Mouse (Mus musculus) cerebellum, adult 11 months (tissue): ENCODE data around the gene Hoxb2.

Source experiments
- DNase-seq: peaks from one replicate; pipeline ENCODE4 v3.0.0; 2022

Hoxb2 gene

DNA sequence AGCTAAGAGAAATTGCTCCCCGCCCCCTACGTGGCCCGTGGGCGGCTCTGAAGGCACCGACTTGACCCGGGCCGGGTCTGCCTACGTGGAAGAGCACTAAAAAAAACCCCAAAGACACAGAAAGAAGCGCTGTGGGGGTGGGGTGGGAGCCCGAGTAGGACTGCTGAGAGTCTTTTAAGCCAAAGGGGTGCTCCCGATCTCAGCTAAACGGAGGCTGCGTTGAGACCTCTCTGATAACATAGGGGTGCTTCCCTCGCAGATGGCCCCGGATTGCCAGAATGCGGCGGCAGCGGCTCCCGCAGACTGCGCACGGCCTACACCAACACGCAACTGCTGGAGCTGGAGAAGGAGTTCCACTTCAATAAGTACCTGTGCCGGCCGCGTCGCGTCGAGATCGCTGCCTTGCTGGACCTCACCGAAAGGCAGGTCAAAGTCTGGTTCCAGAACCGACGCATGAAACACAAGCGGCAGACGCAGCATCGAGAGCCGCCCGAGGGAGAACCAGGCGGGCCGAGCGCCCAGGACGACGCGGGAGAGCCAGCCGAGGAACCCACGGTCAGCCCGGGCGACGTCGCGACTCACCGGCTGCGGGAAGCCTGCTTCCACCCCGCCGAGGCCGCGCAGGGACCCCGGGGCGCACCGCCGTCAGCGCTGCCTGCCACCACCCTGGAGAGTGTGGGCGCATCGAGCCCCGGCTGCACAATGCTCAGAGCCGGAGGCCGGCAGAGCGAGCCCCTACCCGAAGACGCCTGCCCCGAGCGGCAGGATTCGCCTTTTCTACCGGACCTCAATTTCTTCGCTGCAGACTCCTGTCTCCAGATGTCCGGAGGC lies 2.6 kb downstream of the Hoxb2 start:
- DNase-seq = no peak

DNA sequence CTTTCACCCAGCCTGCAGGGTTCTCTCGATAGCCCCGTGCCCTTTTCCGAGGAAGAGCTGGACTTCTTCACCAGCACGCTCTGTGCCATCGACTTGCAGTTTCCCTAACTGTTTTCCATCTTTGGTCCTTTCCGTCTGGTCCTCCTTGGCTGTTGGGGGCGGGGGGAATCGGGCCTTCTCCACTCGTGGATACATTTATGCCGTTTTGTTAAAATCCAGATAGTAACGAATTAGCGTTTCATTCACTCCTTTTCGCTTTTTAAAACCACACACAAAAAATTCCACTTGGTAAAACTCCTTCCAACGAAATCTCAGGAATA lies 3.2 kb downstream of the Hoxb2 start:
- no peak for DNase-seq

DNA sequence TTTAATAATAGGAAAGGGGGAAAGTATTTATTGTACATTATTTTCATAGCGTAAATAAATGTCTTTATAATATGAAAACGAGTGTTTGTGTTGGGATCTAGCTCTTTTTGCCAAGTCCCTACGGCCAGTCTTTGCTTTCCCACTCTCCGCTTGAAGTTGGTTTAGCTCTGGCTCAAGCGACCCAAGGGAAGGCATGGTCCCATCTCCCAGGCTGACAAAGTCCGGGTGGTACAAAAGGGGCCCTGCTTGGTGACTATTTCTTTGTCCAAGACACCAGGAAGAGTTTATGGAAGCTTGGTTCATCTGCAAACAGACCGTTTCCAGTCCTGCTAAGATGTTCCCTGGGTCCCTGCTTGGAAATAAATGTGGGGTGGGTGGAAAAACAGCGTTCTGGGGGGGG lies 3.6 kb downstream of the Hoxb2 start:
- DNase-seq = no peak

DNA sequence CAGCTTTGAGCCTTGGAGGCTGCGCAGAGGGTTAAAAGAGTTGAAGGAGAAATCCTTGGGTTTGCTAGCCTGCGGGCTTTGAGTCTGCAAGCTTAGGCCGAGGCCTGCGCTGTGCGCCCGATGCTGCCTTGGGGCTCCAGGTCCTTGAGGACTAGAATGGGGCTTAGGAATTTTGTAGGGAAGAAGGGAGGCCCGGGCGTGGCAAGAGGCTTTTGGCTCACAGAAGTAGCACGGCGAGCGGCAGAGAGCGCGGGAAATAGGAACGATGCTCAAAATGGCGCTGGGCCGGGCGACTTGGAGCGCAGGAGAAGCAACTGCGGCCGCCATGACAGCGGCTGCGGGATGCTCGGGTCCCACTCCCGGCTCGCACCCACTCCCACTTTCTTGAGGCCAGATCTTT lies 4.1 kb downstream of the Hoxb2 start:
- no peak for DNase-seq

DNA sequence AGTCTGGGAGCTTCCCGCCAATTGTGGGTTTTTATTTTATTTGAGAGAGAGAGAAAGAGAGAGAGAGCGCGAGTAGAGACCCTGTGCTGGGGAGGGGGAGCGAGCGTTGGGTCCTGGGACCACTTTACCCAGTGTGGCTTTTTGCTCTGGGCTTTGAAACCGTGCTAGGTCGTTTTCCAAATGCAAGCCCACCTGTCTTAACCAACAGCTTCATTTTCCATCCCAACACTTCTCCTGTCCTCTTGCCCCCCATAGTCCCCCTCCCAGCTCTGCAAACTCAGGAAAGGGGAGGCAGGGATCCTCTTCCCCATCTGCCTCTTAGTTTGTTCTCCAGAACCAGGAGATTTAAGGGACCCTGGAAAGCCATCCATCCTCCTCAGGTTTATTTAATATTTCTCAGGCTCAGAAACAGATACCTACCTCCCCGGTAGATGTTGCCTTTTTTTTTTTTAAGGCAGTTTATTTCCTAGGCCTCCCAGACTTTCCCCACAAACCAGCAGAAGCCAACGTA lies 4.5 kb downstream of the Hoxb2 start:
- DNase-seq = no peak

DNA sequence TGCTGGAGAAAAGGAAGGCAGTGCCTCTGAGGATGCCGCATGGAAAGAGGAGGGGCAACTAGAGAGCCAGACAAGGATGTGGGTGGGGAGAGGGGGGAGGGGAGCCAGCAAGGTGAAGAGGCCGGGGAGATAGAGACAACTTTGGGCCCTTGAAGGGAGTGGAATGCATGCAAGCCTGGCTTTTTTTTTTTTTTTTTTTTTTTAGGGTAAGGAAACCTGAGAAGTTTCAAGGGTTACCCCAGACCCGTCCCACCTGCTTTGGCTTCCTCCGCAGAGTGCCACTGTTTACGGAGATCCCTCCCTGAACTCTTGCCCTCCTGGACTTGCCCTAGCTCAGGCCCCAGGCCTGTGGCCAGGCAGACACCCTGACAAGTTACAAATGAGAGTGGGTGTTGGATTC lies 13.5 kb downstream of the Hoxb2 start:
- no peak for DNase-seq

DNA sequence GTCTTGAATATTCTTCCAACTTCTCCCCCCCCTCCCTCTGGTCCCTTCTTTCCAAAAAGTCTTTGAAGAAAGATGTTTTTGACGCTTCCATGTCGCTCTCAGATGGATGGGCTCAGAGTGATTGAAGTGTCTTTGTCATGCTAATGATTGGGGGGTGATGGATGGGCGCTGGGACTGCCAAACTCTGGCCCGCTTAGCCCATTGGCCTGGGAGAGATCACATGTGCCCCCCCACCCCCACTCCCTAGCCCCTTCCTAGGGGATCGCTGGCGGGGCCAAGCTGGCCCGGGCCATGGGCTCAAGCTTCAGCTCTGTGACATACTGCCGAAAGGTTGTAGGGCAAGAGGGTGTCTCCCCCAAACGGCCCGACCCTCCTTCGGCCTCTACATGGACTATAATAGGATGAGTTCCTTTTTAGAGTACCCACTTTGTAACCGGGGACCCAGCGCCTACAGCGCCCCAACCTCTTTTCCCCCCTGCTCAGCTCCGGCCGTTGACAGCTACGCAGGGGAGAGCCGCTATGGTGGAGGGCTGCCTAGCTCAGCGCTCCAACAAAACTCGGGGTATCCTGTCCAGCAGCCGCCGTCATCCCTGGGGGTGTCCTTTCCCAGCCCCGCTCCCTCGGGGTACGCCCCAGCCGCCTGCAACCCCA lies 15.2 kb downstream of the Hoxb2 start, which contains the start of gene Hoxb1:
Gene Hoxb1, plus strand, starts transcription at position 312 of the 651 bp plus-strand sequence.
- no peak for DNase-seq

DNA sequence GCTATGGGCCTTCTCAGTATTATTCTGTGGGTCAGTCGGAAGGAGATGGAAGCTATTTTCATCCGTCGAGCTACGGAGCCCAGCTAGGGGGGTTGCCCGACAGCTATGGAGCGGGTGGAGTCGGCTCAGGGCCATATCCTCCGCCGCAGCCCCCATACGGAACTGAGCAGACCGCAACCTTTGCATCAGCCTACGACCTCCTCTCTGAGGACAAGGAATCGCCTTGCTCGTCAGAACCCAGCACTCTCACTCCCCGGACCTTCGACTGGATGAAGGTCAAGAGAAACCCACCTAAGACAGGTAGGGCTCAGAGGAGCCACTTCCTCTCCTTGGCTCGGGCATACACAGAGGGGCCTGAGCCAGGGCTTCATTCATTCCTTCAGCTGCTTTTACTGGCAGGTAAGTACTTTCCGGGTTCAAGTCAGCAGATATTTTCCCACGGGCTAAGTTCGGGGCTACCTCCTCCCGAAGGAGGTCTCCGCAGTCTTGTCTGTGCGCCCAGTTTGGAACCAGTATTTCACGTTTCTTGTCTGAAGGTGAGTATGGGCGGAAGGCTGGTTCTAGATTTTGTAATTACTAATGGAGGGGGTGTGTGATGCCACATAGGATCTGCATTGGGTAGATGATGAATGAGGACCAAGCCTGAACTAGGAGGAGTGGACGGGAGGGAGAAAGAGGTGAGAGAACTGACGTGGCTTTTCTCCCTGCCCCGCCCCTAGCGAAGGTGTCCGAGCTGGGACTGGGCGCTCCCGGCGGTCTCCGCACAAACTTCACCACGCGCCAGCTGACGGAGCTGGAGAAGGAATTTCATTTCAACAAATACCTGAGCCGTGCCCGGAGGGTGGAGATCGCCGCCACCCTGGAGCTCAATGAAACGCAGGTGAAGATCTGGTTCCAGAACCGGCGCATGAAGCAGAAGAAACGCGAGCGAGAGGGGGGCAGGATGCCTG lies 16.0 kb downstream of the Hoxb2 start:
- DNase-seq = no peak

DNA sequence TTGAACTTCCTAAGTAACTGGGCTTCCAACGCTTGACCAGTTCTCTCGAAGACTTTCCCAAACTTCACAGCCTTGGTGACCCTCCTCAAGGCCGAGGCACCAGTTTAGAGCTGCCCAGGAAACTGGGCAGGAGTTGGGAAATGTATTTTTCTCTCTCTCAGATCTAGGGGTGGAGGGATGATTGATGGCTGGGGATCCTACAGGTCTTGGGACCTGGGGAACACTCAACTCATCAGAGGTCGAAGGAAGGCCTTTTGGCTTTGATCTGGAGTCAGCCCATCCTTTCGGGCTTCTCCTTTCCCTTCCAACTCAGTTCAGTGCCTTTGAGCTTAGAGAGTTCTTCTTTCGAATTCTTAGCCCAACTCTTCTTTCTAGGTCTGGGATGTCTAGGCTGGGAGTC lies 16.8 kb downstream of the Hoxb2 start:
- DNase-seq = no peak

DNA sequence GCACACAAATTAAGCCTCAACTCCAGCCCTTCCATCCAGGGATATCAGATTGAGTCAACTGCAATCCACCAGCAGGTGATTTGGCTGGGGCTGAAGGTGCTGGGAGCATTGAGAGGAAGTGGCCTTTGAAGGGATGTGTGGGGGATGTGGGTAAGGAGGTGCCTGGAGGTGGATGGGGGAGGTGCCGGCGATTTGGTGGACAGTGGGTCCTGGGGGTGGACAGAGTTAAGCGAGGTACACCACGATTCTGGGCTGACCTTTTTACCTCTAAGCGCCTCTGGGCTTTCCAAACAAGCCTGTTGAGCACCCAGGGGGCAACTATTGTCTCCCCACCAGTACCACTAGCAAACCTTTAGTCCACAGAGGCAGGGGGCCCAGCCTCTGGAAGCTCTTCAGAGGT lies 18.4 kb downstream of the Hoxb2 start:
- no peak for DNase-seq

DNA sequence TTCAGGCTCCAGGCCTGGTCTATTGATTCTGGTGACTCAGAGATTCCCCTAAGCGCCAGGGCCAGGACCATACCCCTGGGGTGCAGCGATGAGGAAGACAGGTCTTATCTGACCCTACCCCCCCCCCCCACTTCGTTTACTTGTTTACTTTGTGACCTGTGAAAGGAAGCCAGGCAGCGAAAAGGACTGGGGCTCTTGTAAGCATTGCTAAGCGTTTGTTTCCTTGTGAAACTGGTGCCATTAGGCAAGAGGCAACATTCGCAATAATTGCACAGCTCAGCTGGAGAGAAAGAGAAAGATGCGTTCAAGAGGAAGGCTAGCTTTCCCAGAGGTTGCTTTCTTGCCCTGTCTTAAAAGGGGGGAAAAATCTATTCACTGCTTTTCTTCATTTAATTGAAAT lies 18.8 kb downstream of the Hoxb2 start:
- no peak for DNase-seq

DNA sequence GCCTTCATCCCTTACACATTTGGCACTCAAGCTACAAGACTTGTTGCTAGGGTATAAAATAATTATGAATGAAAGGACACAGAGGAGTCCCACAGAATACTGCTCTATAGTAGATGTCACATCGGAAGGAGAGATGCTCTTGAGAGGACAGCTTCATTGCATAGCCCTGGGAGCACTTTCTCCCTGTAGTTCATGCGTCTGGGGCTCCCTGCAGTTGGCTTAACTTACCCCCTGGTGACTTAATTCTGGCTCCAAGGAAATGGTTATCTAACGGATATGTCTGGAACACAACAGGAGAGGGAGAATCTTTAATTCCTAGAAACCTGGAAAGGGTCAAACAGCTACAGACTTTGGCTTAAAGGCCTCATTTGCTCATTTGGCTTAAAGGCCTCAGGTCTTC lies 21.4 kb downstream of the Hoxb2 start:
- no peak for DNase-seq

DNA sequence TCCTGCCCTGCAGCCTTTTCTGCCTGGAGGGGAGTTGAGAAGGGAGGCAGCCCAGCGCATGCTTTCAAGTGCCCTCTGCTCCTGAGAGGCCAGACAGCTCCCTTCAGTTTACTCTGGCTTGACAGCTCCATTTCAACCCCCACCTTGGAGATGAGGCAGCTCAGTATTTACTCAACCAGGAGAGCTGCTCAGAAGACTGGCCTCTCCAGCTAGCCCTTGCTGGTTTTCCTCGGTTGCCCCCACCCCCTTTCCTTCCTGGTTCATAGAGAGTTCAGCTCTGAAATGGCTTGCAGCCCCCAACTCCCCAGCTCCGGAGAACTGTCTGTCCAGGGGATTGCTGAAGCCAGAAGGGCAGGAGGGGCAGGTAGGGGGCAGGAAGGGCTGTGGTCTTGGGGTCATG lies 22.2 kb downstream of the Hoxb2 start:
- no peak for DNase-seq

DNA sequence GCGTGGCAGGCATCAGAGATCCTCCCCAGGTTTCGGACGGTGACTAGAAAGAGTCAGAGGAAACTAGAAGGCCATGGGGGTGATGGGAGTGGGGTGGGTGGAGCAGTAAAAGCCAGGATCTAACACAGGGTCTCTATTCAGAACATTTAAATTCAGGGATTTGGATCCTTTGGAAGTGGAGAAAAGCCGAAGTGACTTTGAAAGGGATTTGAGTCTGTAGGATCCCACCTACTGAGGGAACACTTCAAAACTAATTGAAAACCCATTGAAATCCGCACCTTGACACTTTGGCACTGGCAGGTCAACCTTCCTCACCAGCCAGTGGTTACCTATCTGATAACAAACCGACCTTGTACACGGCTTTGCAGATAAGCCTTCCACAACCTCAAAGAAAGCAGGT lies 24.5 kb downstream of the Hoxb2 start:
- DNase-seq = no peak

DNA sequence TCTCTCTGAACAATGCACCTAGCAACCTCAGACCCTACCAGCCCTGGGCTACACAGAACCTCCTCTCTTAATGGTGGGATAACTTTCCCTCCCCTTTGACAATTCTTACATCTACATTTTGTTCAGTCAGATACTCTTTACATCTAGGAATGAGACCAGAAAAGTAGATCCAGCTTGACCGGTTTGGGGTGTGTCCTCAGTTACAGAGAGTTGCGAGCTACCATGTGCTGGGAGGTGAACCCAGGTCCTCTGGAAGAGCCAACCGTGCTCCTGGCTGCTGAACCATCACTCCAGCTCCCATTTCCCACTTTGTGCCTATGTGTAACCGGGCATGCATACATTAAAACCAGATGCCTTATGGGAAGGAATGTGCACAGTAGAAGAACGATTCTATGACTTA lies 33.1 kb downstream of the Hoxb2 start:
- no peak for DNase-seq

DNA sequence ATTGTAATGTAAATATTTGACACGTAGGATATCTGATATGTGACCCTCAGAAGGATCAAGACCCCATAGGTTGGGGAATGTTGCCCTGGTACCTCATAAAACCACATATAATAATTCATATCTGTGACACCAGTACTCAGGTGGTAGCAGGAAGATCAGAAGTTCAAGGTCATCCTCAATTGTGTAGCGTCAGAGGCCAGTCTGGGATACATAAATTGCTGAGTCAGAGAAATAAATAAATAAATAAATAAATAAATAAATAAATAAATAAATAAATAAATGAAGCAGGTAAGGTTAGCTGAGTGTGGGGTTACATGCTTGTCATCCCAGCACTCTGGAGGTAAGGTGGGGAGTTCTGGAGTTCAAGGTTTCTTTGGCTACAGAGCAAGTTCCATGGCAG lies 37.3 kb downstream of the Hoxb2 start:
- no peak for DNase-seq

DNA sequence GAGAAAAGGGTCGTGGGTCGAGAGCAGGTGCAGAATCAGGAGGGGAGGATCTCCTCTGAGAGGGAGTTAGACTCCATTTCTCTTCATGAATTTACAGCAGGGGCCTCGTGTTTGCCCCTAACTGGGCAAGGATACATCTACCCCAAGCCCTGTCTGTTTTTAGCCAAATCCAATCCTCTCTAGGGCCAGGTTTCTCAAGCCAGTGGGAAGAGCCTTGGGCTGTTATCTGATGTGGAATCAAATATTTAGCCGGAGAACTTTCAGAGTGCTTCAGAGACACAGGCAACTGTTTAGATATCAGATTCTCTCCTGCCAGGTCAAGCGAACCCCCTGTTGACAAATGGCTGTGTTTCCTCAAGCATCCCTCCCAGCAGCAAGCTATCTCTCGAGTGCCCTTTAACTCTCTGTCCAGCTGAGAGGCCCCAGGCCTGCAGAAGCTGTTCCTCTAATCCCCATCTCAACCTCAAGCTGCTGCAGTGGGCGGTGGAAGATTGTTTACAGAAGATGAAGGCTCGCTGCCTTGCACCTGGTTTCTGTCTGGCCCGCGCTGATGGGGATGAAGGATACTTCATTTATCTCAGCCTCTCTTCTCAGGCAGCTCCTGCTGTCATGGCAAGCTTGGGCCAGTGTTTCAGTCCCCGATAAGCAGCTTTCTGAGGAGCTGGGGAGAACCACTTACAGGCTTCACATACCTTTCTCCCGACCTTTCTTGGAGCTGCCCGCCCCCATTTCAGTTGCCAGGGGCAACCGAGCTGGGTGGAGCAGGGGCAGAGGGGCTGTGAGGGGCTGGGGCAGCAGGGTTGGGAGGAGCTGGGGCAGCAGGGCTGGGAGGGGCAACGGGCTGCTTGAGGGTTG lies 46.7 kb downstream of the Hoxb2 start:
- no peak for DNase-seq

DNA sequence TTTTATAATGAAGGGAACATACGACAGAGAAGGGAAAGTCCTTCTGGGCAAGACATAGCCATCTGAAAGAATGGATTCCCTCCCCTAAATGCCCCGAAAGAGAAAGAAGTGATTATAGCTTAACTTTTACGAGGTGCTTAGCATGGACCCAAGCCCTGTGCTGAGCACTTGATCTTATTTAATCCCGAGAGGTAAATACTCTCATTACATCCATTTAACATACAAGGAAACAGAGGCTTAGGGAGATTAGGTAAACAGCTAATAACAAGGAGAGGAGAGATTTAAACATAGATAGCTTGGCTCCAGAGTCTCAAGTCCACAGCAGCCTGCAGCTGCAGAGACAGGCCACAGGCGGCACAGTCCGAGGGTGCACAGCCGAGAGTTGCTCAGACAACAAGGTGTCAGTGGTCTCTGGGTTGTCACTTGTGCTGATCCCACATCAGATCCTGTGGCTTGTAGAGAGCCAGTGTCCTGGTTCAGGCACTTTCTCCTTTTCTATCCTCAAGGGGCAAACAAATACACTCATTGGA lies 47.5 kb downstream of the Hoxb2 start:
- no peak for DNase-seq

DNA sequence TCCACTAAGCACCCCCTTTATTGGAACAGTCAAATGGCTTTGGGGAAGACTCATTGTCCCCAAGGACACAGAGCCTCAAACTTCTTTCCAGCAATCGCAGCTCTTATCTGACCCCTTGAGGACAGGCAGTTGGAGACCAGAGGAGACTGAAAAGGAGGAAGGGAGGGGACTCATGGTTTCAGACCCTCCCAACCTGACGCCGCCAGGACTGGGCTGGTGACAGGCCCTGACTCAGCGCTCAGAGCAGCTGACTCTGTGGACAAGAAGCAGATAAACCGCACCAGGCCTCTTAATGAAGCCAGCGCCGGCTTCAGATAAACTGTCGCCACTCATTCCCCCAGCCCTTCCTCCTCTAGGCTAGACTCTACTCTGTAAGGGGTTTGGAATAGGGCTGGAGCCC lies 49.6 kb downstream of the Hoxb2 start:
- DNase-seq = no peak
